Comparison of ENCODE assay signal across 32 mouse cellular contexts in the genomic region with DNA sequence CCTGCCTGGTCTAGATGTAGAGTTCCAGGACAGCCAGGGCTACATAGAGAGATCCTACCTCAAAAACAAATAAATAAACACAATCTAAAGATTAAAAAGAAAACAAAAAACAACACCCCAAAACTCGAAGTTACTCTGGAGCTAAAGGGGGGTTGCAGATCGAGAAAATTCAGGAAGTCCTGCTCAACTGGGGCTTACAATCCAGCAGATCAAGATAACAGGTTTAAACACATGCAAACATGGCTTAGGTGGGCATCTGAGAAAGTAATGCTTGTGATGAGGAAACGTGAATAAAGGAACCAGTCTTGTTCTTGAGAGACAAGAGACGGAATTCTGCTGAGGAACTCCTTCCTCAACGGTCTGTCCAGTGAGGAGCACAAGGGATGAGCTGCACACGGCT.
"Had no signal": no experiment of that assay in that cellular context is flagged by ENCODE, and none has a peak within 500 bp of the region (broad histone marks: within the 10 kb centered on the region; RNA-seq: fewer than 3 reads in every experiment).

No protein-coding gene starts in this region.

- H3K36me3 ChIP-seq: midbrain, embryonic 15.5 days had no signal

- H3K4me1 ChIP-seq: limb, embryonic 10.5 days; limb, embryonic 12.5 days; limb, embryonic 13.5 days; limb, embryonic 15.5 days; lung, embryonic 15.5 days; midbrain, embryonic 10.5 days; midbrain, embryonic 12.5 days; midbrain, embryonic 13.5 days; midbrain, embryonic 15.5 days; neural tube, embryonic 12.5 days had no signal

- DNase-seq: left cerebral cortex, postnatal 4 days; liver; liver, embryonic 13.5 days; liver, postnatal 0 days; lung, adult 18-20 months; lung, adult 2 months; lung, embryonic 14.5 days; lung, postnatal 10 days; lung, postnatal 14 days; lung, postnatal 36 days; lung, postnatal 4 days; midbrain, embryonic 14.5 days had no signal

- H3K4me2 ChIP-seq: limb, embryonic 12.5 days; limb, embryonic 13.5 days; limb, embryonic 15.5 days; liver, embryonic 11.5 days; liver, embryonic 12.5 days; liver, embryonic 13.5 days; liver, embryonic 15.5 days; lung, embryonic 14.5 days; lung, embryonic 15.5 days; midbrain, embryonic 11.5 days; midbrain, embryonic 12.5 days; midbrain, embryonic 13.5 days; midbrain, embryonic 15.5 days; neural tube, embryonic 12.5 days had no signal

- H3K9ac ChIP-seq: limb, embryonic 12.5 days; limb, embryonic 13.5 days; limb, embryonic 15.5 days; liver, embryonic 12.5 days; liver, embryonic 13.5 days; liver, embryonic 14.5 days; liver, embryonic 15.5 days; liver, postnatal 0 days; lung, embryonic 14.5 days; lung, embryonic 15.5 days; midbrain, embryonic 12.5 days; midbrain, embryonic 13.5 days; midbrain, embryonic 15.5 days; neural tube, embryonic 12.5 days had no signal

- ATAC-seq: liver, embryonic 12.5 days; liver, postnatal 0 days; lung, postnatal 0 days; midbrain, embryonic 13.5 days; midbrain, embryonic 15.5 days; midbrain, embryonic 16.5 days had no signal

- H3K4me3 ChIP-seq: limb, embryonic 10.5 days; limb, embryonic 12.5 days; limb, embryonic 13.5 days; limb, embryonic 15.5 days; liver, embryonic 12.5 days; liver, embryonic 13.5 days; liver, embryonic 15.5 days; lung, embryonic 15.5 days; megakaryocyte, embryonic 14.5 days; midbrain, embryonic 10.5 days; midbrain, embryonic 12.5 days; midbrain, embryonic 13.5 days; midbrain, embryonic 15.5 days; myocyte; neural tube, embryonic 12.5 days had no signal

- H3K9me3 ChIP-seq: limb, embryonic 10.5 days; limb, embryonic 12.5 days; limb, embryonic 13.5 days; limb, embryonic 15.5 days; liver, embryonic 12.5 days; liver, embryonic 13.5 days; liver, embryonic 15.5 days; lung, embryonic 15.5 days; megakaryocyte, embryonic 14.5 days; midbrain, embryonic 10.5 days; midbrain, embryonic 12.5 days; midbrain, embryonic 13.5 days; midbrain, embryonic 15.5 days; neural tube, embryonic 12.5 days had no signal

- H3K27ac ChIP-seq: limb, embryonic 10.5 days; limb, embryonic 12.5 days; limb, embryonic 13.5 days; limb, embryonic 15.5 days; liver, embryonic 12.5 days; liver, embryonic 13.5 days; liver, embryonic 14.5 days; liver, embryonic 15.5 days; lung, embryonic 15.5 days; macrophage; midbrain, embryonic 10.5 days; midbrain, embryonic 12.5 days; midbrain, embryonic 13.5 days; midbrain, embryonic 15.5 days; neural tube, embryonic 12.5 days had no signal

- H3K27me3 ChIP-seq: limb, embryonic 12.5 days; limb, embryonic 13.5 days; limb, embryonic 15.5 days; liver, embryonic 12.5 days; liver, embryonic 13.5 days; liver, embryonic 15.5 days; lung, embryonic 15.5 days; megakaryocyte, embryonic 14.5 days; midbrain, embryonic 12.5 days; midbrain, embryonic 13.5 days; midbrain, embryonic 15.5 days; neural tube, embryonic 12.5 days had no signal
